Mouse (Mus musculus): ENCODE measurements at regions not wholly inside any gene's neighbourhood (a gene's known extent, or its start where the extent isn't known, plus 50 kb on each side); places are given as distances from the start of the nearest gene placed in this dataset.

- DNase-seq: no peak
These were observed 58.6 kb downstream of the Drd1 start for GRCm38 (mm10) chr13:53996867-53997266.

- no peak for DNase-seq
These were observed 62.5 kb downstream of the Drd1 start for GRCm38 (mm10) chr13:53992863-53993451.

GRCm38 (mm10) chr13:53979226-53979625 lies 76.3 kb downstream of the Drd1 start:
- no peak for DNase-seq

GRCm38 (mm10) chr13:53969421-53969820 lies 86.1 kb downstream of the Drd1 start:
- DNase-seq: no peak

- no peak for DNase-seq
These were observed 99.3 kb downstream of the Drd1 start for GRCm38 (mm10) chr13:53956167-53956566.

- peak; percentile 8 for DNase-seq
These were observed 107.4 kb downstream of the Drd1 start for GRCm38 (mm10) chr13:53948056-53948455.

GRCm38 (mm10) chr13:53945681-53946080 lies 109.8 kb downstream of the Drd1 start:
- no peak for DNase-seq

GRCm38 (mm10) chr13:53941005-53941747 lies 114.3 kb downstream of the Drd1 start:
- DNase-seq: no peak

GRCm38 (mm10) chr13:53935174-53935699 lies 120.3 kb downstream of the Drd1 start:
- DNase-seq: no peak

GRCm38 (mm10) chr13:53934457-53934856 lies 121.0 kb downstream of the Drd1 start:
- DNase-seq: no peak

GRCm38 (mm10) chr13:53926128-53926527 lies 129.4 kb downstream of the Drd1 start:
- no peak for DNase-seq

GRCm38 (mm10) chr13:53924433-53924832 lies 131.1 kb downstream of the Drd1 start:
- no peak for DNase-seq

- DNase-seq: no peak
These were observed 131.7 kb downstream of the Drd1 start for GRCm38 (mm10) chr13:53923721-53924374.

- no peak for DNase-seq
These were observed 133.7 kb downstream of the Drd1 start for GRCm38 (mm10) chr13:53921796-53922195.

GRCm38 (mm10) chr13:53919851-53920381 lies 135.6 kb downstream of the Drd1 start:
- DNase-seq: no peak

GRCm38 (mm10) chr13:53915456-53915855 lies 140.0 kb downstream of the Drd1 start:
- DNase-seq: no peak

GRCm38 (mm10) chr13:53914434-53914833 lies 141.1 kb downstream of the Drd1 start:
- no peak for DNase-seq

GRCm38 (mm10) chr13:53913501-53913900 lies 142.0 kb downstream of the Drd1 start:
- DNase-seq: no peak

GRCm38 (mm10) chr13:53911846-53912245 lies 143.7 kb downstream of the Drd1 start:
- no peak for DNase-seq

- DNase-seq: no peak
These were observed 144.2 kb downstream of the Drd1 start for GRCm38 (mm10) chr13:53911261-53911660.

- DNase-seq: no peak
These were observed 145.3 kb downstream of the Drd1 start for GRCm38 (mm10) chr13:53910251-53910650.

GRCm38 (mm10) chr13:53904471-53904870 lies 151.0 kb downstream of the Drd1 start:
- no peak for DNase-seq

- no peak for DNase-seq
These were observed 151.9 kb downstream of the Drd1 start for GRCm38 (mm10) chr13:53903626-53904025.

Data from gastrocnemius, postnatal 10 days (tissue).